Mouse (Mus musculus) embryo, embryonic 11 days (tissue): Measurements from ENCODE around the gene Rps27rt.
"Not testable (repeated sequence)": the region's sequence is repeated elsewhere in the genome, so short reads cannot be mapped to it uniquely, and the experiment has no call there.

Experiments
- DNase-seq: peaks from one replicate; pipeline ENCODE4 v3.0.0-alpha.2; 2015

The Rps27rt gene

GRCm38 (mm10) chr9:114978281-114979111, 4.0 kb downstream of the Rps27rt start, which contains the start of gene Osbpl10:
Gene Osbpl10 (plus strand): TSS chr9:114978569.
- DNase-seq: peak; percentile 87

- DNase-seq: no peak
Observed at GRCm38 (mm10) chr9:114977461-114978280, 4.9 kb downstream of the Rps27rt start.

GRCm38 (mm10) chr9:114966286-114966685, 16.3 kb downstream of the Rps27rt start:
- not testable (repeated sequence) for DNase-seq

- DNase-seq: no peak
Observed at GRCm38 (mm10) chr9:114964093-114964492, 18.4 kb downstream of the Rps27rt start.

GRCm38 (mm10) chr9:114960844-114961243, 21.7 kb downstream of the Rps27rt start:
- DNase-seq: no peak

- DNase-seq: no peak
Observed at GRCm38 (mm10) chr9:114960043-114960789, 22.3 kb downstream of the Rps27rt start.

- DNase-seq: peak; percentile 73
Observed at GRCm38 (mm10) chr9:114956945-114957344, 25.6 kb downstream of the Rps27rt start.

- no peak for DNase-seq
Observed at GRCm38 (mm10) chr9:114955340-114955739, 27.2 kb downstream of the Rps27rt start.

- no peak for DNase-seq
Observed at GRCm38 (mm10) chr9:114952866-114953265, 29.7 kb downstream of the Rps27rt start.

- no peak for DNase-seq
Observed at GRCm38 (mm10) chr9:114948395-114948794, 34.1 kb downstream of the Rps27rt start.

- no peak for DNase-seq
Observed at GRCm38 (mm10) chr9:114945576-114945975, 37.0 kb downstream of the Rps27rt start.

- no peak for DNase-seq
Observed at GRCm38 (mm10) chr9:114944642-114945041, 37.9 kb downstream of the Rps27rt start.

- no peak for DNase-seq
Observed at GRCm38 (mm10) chr9:114936687-114937086, 45.9 kb downstream of the Rps27rt start.

- peak; percentile 48 for DNase-seq
Observed at GRCm38 (mm10) chr9:114935321-114935720, 47.2 kb downstream of the Rps27rt start.

GRCm38 (mm10) chr9:114934231-114934630, 48.3 kb downstream of the Rps27rt start:
- peak; percentile 37 for DNase-seq

- DNase-seq: peak; percentile 96
Observed at GRCm38 (mm10) chr9:114933723-114934171, 48.8 kb downstream of the Rps27rt start, which contains the start of gene Gpd1l. Gene Gpd1l (minus strand): TSS chr9:114933987.

- peak; percentile 26 for DNase-seq
Observed at GRCm38 (mm10) chr9:114933037-114933722, 49.4 kb downstream of the Rps27rt start.

- no peak for DNase-seq
Observed at GRCm38 (mm10) chr9:114932607-114933006, 49.9 kb downstream of the Rps27rt start.
